Mouse (Mus musculus) thymus, postnatal 0 days (tissue): Measurements from ENCODE around the gene Fosb. TPM values are rescaled to one million over a fixed set of nuclear protein-coding genes. Genes with fewer than 3 reads are reported as not detected.

Experiments used
- DNase-seq: peaks from one replicate; pipeline ENCODE4 v3.0.0-alpha.2; 2015; ENCODE audit warnings: low spot score
- polyA plus RNA-seq: library from polyadenylated mRNA; unstranded; fragments of >200 nt; fragmentation: Nextera tagmentation; extraction: Ambion mirVana; gene quantifications from 2 replicates; pipeline ENCODE4 v1.2.1, GENCODE M21; 2015

Fosb gene
- polyA plus RNA-seq, 1 experiment from 2014 or later = 0.21 TPM

DNA sequence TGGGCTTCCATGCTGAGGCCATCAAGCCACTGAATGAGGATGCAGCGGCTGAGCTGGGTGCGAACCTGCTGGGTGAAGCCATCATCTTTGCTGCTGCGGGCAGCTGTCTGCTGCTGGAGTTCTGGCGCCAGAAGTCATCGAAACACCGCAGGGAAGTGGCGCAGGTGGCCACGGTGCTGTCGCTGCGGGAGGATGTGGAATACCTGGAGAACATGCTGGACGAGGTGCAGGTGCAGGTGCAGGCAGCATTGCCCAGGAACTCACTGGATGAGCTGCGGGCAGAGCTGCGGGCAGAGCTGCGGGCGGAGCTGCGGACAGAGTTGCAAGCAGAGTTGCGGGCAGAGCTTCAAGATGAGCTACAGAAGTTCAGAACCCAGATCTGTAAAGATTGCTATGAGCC, 54.5 kb downstream of the Fosb start:
- DNase-seq = no peak

DNA sequence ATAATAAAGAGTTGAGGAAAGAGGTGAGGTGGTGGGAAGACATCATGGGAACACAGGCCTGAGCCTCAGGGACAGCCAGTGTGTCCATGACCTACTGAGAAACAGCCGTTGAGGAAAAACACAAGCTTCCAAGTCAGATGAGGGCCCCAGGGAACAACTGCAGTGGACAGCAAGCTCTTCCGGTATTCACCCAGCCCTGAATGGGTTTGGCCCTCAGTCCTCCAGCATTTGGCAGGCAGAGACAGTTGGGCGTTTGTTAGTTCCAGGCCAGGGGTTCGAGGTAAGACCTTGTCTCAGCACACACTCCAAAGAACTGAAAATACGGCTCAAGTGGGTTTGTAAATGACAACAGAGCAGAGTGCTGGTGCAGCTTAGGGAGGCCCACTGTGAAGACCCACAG, 56.4 kb downstream of the Fosb start:
- DNase-seq = no peak

Other genes with a start within 250 kb of the Fosb start
- 4.3 and 5.0 TPM in 2 replicates for gene Dmwd, start 233.8 kb downstream of the Fosb start, polyA plus RNA-seq
- 2.8 and 3.7 TPM in 2 replicates for gene Dmpk, start 226.2 kb downstream of the Fosb start, polyA plus RNA-seq
- gene Six5, start 215.5 kb downstream of the Fosb start, polyA plus RNA-seq = 1.2 and 1.5 TPM in 2 replicates
- 0.70 and 0.72 TPM in 2 replicates for gene Gm4969, start 191.7 kb downstream of the Fosb start, polyA plus RNA-seq
- 16.4 and 16.6 TPM in 2 replicates for gene Fbxo46, start 190.2 kb downstream of the Fosb start, polyA plus RNA-seq
- gene Qpctl, start 160.8 kb downstream of the Fosb start, polyA plus RNA-seq = 10.1 and 11.5 TPM in 2 replicates
- gene Snrpd2, start 160.3 kb downstream of the Fosb start, polyA plus RNA-seq = 154 and 164 TPM in 2 replicates
- 0.10 and 0.25 TPM in 2 replicates for gene Gipr, start 143.9 kb downstream of the Fosb start, polyA plus RNA-seq
- 5.7 and 6.1 TPM in 2 replicates for gene Eml2, start 133.6 kb downstream of the Fosb start, polyA plus RNA-seq
- 0.69 and 0.80 TPM in 2 replicates for gene Gpr4, start 97.5 kb downstream of the Fosb start, polyA plus RNA-seq
- 25.4 and 25.7 TPM in 2 replicates for gene Opa3, start 81.7 kb downstream of the Fosb start, polyA plus RNA-seq
- gene Vasp, start 38.2 kb downstream of the Fosb start, polyA plus RNA-seq = 74.3 and 75.3 TPM in 2 replicates
- 0.27 and 0.30 TPM in 2 replicates for gene Ppm1n, start 30.0 kb downstream of the Fosb start, polyA plus RNA-seq
- 1.6 and 2.2 TPM in 2 replicates for gene Rtn2, start 27.4 kb downstream of the Fosb start, polyA plus RNA-seq
- gene Ercc1, start 34.7 kb upstream of the Fosb start, polyA plus RNA-seq = 59.6 and 67.1 TPM in 2 replicates
- 15.8 and 18.7 TPM in 2 replicates for gene Cd3eap, start 49.4 kb upstream of the Fosb start, polyA plus RNA-seq
- gene Ppp1r13l, start 49.7 kb upstream of the Fosb start, polyA plus RNA-seq = 2.2 and 2.4 TPM in 2 replicates
- gene Ercc2, start 72.0 kb upstream of the Fosb start, polyA plus RNA-seq = 14.3 and 15.1 TPM in 2 replicates
- 35.3 and 38.4 TPM in 2 replicates for gene Klc3, start 94.1 kb upstream of the Fosb start, polyA plus RNA-seq
- gene Ckm, start 94.7 kb upstream of the Fosb start, polyA plus RNA-seq = 3.6 and 7.0 TPM in 2 replicates
- gene Mark4, start 148.8 kb upstream of the Fosb start, polyA plus RNA-seq = 6.7 and 9.0 TPM in 2 replicates
- gene Exoc3l2, start 153.3 kb upstream of the Fosb start, polyA plus RNA-seq = 0.74 and 0.78 TPM in 2 replicates
- gene Bloc1s3, start 198.3 kb upstream of the Fosb start, polyA plus RNA-seq = 2.7 and 4.0 TPM in 2 replicates
- gene Trappc6a, start 198.3 kb upstream of the Fosb start, polyA plus RNA-seq = 86.5 and 92.5 TPM in 2 replicates
- gene Nkpd1, start 207.8 kb upstream of the Fosb start, polyA plus RNA-seq = 0.24 and 0.42 TPM in 2 replicates